Mouse (Mus musculus) telencephalon, adult 2 months (tissue): ENCODE measurements around the gene Dtx3l.
"Not testable (repeated sequence)": the region's sequence is repeated elsewhere in the genome, so short reads cannot be mapped to it uniquely, and the experiment has no call there.

Experiments
- DNase-seq: peaks from one replicate; pipeline ENCODE4 v3.0.0-alpha.2; 2011; ENCODE audit warnings: low read depth, low spot score

Gene Dtx3l

GRCm38 (mm10) chr16:35938211-35939151, at the start of gene Dtx3l, which contains the start of gene Parp9:
TSS of gene Dtx3l (minus strand) at chr16:35939151.
TSS of gene Parp9 (plus strand) at chr16:35938470.
- DNase-seq = no peak

DNA sequence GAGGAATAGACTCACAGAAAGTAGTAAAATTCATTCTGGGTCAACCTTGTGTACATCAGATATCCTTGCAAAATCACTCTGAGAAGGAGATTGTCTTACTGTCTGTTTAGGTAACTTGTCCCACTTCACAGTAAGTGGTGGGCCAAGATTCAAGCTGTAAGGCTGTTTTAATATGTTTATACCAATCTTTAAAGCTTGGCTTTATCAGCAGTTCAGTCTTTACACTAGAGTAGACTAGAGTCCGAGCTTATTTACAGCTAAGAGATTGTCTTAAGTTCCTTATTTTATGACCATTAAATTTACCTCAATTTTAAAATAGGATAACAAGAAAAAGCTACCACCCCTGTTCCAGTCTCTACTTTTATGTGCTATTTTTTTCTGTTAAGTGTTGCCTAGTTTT, 49.0 kb upstream of the Dtx3l start:
- DNase-seq = no peak

DNA sequence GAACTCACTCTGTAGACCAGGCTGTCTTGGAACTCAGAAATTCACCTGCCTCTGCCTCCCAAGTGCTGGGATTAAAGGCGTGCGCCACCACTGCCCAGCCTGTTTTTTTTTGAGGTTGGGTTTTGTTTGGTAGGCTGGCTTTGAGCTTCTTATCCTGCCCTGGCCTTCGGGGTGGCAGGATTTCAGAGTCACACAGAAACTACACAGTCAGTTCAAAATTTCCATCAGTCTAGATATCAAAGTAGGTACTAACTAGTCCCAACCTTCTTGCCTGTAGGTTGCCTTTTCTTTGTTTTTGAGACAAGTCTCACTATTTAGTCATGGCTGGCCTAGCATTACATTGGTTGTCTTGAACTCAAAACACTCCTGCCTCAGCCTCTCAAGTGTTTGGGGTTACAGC, 45.5 kb upstream of the Dtx3l start:
- DNase-seq = no peak

- peak; percentile 60 for DNase-seq
These were observed 44.7 kb upstream of the Dtx3l start for GRCm38 (mm10) chr16:35983517-35984101.

DNA sequence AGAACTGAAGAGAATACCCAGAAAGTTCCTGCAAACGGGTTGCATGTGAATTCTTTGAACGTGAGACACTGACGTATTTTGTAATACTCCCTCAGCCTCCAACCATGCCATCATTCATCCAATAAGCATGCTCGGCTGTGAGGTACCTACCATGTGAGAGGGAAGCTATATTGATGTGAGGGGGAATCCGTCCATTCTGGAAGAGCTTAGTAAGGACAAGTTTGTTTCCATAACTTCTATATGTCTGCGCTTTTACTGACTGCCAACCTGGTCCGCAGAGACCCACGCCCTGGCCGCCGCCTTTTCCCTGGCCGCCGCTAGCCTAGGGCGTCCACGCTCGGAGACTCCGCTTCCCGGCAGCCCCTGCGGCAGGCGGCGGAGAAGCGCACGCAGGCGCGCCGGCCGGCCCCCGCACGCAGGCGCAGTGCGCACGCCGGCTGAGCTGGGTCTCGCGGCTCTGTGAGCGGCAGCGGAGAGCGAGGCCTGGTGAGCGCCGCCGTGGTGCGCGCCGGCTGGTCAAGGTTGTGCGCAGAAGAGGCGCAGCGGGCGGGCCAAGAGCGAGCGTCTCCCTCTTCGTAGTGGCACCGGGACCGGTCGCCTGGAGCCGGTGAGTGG, 44.1 kb upstream of the Dtx3l start:
- peak; percentile 90 for DNase-seq

DNA sequence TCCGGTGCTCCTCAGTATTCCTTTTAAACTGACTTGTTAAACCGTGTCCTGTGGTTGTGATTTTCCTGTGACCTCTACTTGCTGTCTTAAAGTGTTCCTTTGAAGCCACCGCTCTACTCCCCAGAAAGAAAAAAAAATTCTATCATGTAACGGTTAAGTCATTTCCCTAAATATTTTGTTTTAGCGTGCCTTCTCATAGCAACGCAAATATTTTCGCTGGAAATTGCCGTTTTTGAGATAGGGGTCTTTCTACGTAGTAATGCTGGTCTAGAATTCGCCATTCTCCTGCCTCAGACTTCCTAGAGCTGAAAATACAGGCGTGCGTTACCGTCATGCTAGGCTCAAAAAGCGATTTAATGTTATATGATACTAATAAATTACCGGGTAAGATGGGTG, 43.6 kb upstream of the Dtx3l start:
- no peak for DNase-seq

DNA sequence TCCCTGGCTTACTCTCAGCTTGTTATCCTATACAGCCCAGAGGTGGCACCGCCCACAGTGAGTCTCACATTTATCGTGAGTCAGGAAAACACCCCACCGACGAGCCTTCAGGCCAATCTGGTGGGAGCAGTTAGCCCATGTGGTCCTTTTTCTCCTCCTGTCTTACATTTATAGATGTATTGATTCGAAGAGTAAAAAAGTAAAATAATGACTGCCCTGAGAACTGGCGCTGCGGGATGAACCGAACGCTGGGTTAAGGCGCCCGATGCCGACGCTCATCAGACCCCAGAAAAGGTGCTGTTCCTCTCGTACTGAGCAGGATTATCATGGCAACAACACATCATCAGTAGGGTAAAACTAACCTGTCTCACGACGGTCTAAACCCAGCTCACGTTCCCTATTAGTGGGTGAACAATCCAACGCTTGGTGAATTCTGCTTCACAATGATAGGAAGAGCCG, 42.4 kb upstream of the Dtx3l start:
- peak; percentile 99 for DNase-seq

- DNase-seq = not testable (repeated sequence)
These were observed 39.5 kb upstream of the Dtx3l start, which contains the start of gene Kpna1 for GRCm38 (mm10) chr16:35978450-35978849. TSS of gene Kpna1 (plus strand) at chr16:35978750.

GRCm38 (mm10) chr16:35974021-35974420, 35.1 kb upstream of the Dtx3l start:
- DNase-seq = no peak

- DNase-seq = no peak
These were observed 29.2 kb upstream of the Dtx3l start for GRCm38 (mm10) chr16:35968149-35968548.

GRCm38 (mm10) chr16:35967319-35967718, 28.4 kb upstream of the Dtx3l start:
- no peak for DNase-seq

- DNase-seq = no peak
These were observed 27.6 kb upstream of the Dtx3l start for GRCm38 (mm10) chr16:35966411-35967115.

- not testable (repeated sequence) for DNase-seq
These were observed 27.0 kb upstream of the Dtx3l start for GRCm38 (mm10) chr16:35965991-35966390.

DNA sequence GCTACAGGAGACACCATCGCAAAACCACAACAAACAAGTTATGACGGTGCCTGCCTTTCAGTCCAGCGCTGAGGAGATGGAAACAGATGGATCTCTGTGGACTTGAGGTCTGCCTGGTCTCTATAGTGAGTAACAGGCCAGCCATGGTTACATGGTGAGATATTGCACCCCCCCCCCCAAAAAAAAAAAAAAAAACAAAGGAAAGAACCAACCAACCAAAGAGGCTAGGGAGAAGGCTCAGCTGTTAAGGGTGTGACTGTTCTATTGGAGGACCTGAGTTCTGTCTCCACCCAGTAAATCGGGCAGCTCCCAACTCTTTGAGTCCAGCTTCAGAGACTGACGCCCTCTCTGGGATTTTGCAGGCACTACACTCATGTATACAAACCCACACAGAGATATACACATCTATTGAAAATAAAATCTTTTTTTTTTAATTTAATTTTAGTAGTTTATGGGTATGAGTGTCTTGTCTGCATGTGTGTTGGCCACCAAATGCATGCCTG, 13.7 kb upstream of the Dtx3l start:
- DNase-seq = no peak

DNA sequence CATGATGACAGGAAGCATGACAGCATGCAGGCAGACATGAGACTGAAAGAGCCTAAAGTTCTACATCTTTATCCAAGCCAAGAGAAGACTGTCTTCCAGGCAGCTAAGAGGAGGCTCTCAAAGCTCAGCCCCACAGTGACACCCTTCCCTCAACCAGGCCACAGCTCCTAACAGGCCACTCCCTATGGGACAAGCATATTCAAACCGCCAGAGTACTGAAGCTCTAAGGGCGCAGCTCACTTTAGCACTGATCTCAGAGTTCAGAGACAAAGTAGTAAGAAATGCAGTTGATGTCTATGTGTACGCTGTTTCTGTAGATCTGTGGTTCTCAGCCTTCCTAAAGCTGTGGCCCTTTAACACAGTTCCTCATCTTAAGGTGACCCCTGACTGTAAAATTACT, 12.3 kb upstream of the Dtx3l start:
- DNase-seq = no peak

- no peak for DNase-seq
These were observed 10.3 kb upstream of the Dtx3l start for GRCm38 (mm10) chr16:35949264-35949663.

GRCm38 (mm10) chr16:35941382-35941781, 2.4 kb upstream of the Dtx3l start:
- no peak for DNase-seq

DNA sequence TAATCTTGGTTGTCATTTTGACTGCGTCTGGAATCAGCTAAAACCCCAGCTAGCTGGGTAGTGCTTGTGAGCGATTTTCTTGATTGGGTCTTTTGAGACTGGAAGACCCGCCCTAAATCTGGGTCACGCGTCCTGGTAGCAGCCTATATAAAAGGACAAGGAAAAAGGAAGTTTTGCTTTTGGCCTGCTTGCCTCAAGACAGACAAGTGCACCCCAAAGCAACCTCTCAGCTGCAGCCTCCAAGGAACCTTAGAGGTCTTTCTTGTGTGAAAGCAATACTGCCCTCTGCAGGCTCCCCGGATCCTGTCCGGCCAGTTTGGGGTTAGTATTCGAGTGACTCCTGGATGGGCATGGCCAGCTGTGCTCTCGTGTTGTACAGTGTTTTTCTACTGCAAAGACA, 739 bp upstream of the Dtx3l start:
- DNase-seq = peak; percentile 46

GRCm38 (mm10) chr16:35939261-35939660, 310 bp upstream of the Dtx3l start:
- DNase-seq = no peak

- no peak for DNase-seq
These were observed 5.8 kb downstream of the Dtx3l start for GRCm38 (mm10) chr16:35933181-35933580.
